Mouse (Mus musculus) adrenal gland, postnatal 10 days (tissue): ENCODE results near the gene Coa7. TPM values are rescaled to one million over a fixed set of nuclear protein-coding genes. Genes with fewer than 3 reads are reported as not detected.

Experiments
- DNase-seq: peaks from one replicate; pipeline ENCODE4 v3.0.0; 2021; ENCODE audit warnings: mixed read lengths
- total RNA-seq, 2 experiments: library from RNA; stranded (reverse); gene quantifications; 2 replicates each; pipeline ENCODE4 v1.2.3; 2021

Coa7 gene
- total RNA-seq, 2 experiments from 2014 or later = 56.1 to 61.8 TPM

- peak; percentile 31 for DNase-seq
Measured at GRCm38 (mm10) chr4:108383183-108383714, 55.3 kb downstream of the Coa7 start, which contains the start of gene Shisal2a. Gene Shisal2a (minus strand): TSS chr4:108383349.

GRCm38 (mm10) chr4:108386087-108386486 is 58.1 kb downstream of the Coa7 start:
- DNase-seq = no peak

- DNase-seq = peak; percentile 23
Measured at GRCm38 (mm10) chr4:108387106-108387505, 59.2 kb downstream of the Coa7 start.

GRCm38 (mm10) chr4:108387681-108388253 is 59.8 kb downstream of the Coa7 start:
- peak; percentile 75 for DNase-seq

GRCm38 (mm10) chr4:108388741-108389140 is 60.8 kb downstream of the Coa7 start:
- no peak for DNase-seq

- DNase-seq = peak; percentile 15
Measured at GRCm38 (mm10) chr4:108391124-108391523, 63.2 kb downstream of the Coa7 start.

Other genes with a start within 250 kb of the Coa7 start
- 1 to 10 TPM; 7.0 to 7.4 TPM for gene Podn, start 231.7 kb upstream of the Coa7 start, total RNA-seq
- 100 to 1,000 TPM; 444 to 569 TPM for gene Scp2, start 183.1 kb upstream of the Coa7 start, total RNA-seq
- 10 to 100 TPM; 29.1 to 33.8 TPM for gene Echdc2, start 162.7 kb upstream of the Coa7 start, total RNA-seq
- 1 to 10 TPM in 1 of 2 experiments, under 1 TPM in 1; 0.91 to 1.2 TPM for gene Zyg11a, start 110.1 kb upstream of the Coa7 start, total RNA-seq
- gene Zyg11b, start 27.0 kb upstream of the Coa7 start, total RNA-seq = 10 to 100 TPM; 29.5 to 35.4 TPM
- gene Shisal2a, start 55.2 kb downstream of the Coa7 start, total RNA-seq = 1 to 10 TPM; 2.7 to 5.9 TPM
- 10 to 100 TPM; 18.2 to 20.5 TPM for gene Gpx7, start 78.8 kb downstream of the Coa7 start, total RNA-seq
- 10 to 100 TPM; 37.9 to 52.2 TPM for gene Tut4, start 131.3 kb downstream of the Coa7 start, total RNA-seq